ENCODE assay signal across 29 mouse cellular contexts in genomic region chr10:63181166-63181565, GRCm38 (mm10). TPM values are rescaled to one million over a fixed set of nuclear protein-coding genes. Genes with fewer than 3 reads are reported as not detected.
"Had no signal": no experiment of that assay in that cellular context is flagged by ENCODE, and none has a peak within 500 bp of the region (broad histone marks: within the 10 kb centered on the region; RNA-seq: fewer than 3 reads in every experiment).

No protein-coding gene starts in this region.

- ATAC-seq: hindbrain, embryonic 16.5 days; inflammation-experienced regulatory T-cells, adult 6 months; intestine, embryonic 15.5 days; intestine, postnatal 0 days had no signal

- H3K36me3 ChIP-seq: heart, embryonic 10.5 days; heart, embryonic 12.5 days; hindbrain, embryonic 10.5 days; hindbrain, embryonic 12.5 days; intestine, embryonic 15.5 days; limb, embryonic 10.5 days; limb, embryonic 12.5 days; liver, embryonic 13.5 days; liver, embryonic 15.5 days had no signal

- H3K4me3 ChIP-seq: gastrocnemius, adult 2 months; heart, embryonic 10.5 days; heart, embryonic 12.5 days; hindbrain, embryonic 10.5 days; hindbrain, embryonic 12.5 days; intestine, embryonic 15.5 days; layer of hippocampus, adult 2 months; left cerebral cortex, adult 2 months; limb, embryonic 10.5 days; limb, embryonic 12.5 days; liver, embryonic 13.5 days; liver, embryonic 15.5 days had no signal

- H3K4me1 ChIP-seq: heart, embryonic 12.5 days; hindbrain, embryonic 12.5 days; intestine, embryonic 15.5 days; limb, embryonic 12.5 days had no signal

- H3K4me2 ChIP-seq: heart, embryonic 12.5 days; hindbrain, embryonic 12.5 days; hindbrain, embryonic 14.5 days; intestine, embryonic 15.5 days; limb, embryonic 12.5 days; liver, embryonic 11.5 days; liver, embryonic 13.5 days; liver, embryonic 15.5 days had no signal

- H3K27me3 ChIP-seq: heart, embryonic 12.5 days; hindbrain, embryonic 12.5 days; intestine, embryonic 15.5 days; limb, embryonic 12.5 days; liver, embryonic 13.5 days; liver, embryonic 15.5 days had no signal

- H3K27ac ChIP-seq: gastrocnemius, adult 2 months; heart, embryonic 10.5 days; hindbrain, embryonic 10.5 days; hindbrain, embryonic 12.5 days; hindbrain, embryonic 14.5 days; intestine, embryonic 15.5 days; layer of hippocampus, adult 2 months; left cerebral cortex, adult 2 months; limb, embryonic 10.5 days; limb, embryonic 12.5 days; liver, embryonic 13.5 days; liver, embryonic 15.5 days had no signal

- H3K9me3 ChIP-seq: heart, embryonic 10.5 days; heart, embryonic 12.5 days; hindbrain, embryonic 10.5 days; hindbrain, embryonic 12.5 days; intestine, embryonic 15.5 days; limb, embryonic 10.5 days; limb, embryonic 12.5 days; liver, embryonic 13.5 days; liver, embryonic 15.5 days had no signal

- H3K9ac ChIP-seq: heart, embryonic 12.5 days; hindbrain, embryonic 12.5 days; hindbrain, embryonic 14.5 days; intestine, embryonic 15.5 days; limb, embryonic 12.5 days; liver, embryonic 13.5 days; liver, embryonic 15.5 days had no signal

- DNase-seq: gastrocnemius, adult 2 months; gastrocnemius, postnatal 10 days; gastrocnemius, postnatal 25 days; heart, adult 18-20 months; heart, postnatal 10 days; heart, postnatal 4 days; kidney, adult 18-20 months; kidney, adult 8-10 months; kidney, postnatal 10 days; kidney, postnatal 25 days; kidney, postnatal 4 days; liver; liver, embryonic 13.5 days had no signal

RNA-seq across cellular contexts. Expression of gene Mypn, which starts 22.6 kb away (rescaled TPM):
- polyA plus RNA-seq: inflammation-experienced regulatory T-cells, adult 6 months; kidney, embryonic 14.5 days had no signal
